Mouse (Mus musculus): ENCODE data around the gene Zbtb43. TPM values are rescaled to one million over a fixed set of nuclear protein-coding genes. Genes with fewer than 3 reads are reported as not detected.

Zbtb43 gene
- total and polyA plus RNA-seq, 3 experiments: 9.2 to 20.3 (median 20.0) TPM

GRCm38 (mm10) chr2:33414019-33414418, 54.3 kb downstream of the Zbtb43 start:
- Histone ChIP-seq H3K79me2 (replicated peaks; ENCODE audit: control insufficient read depth, insufficient read depth, low read length) (no peaks in the 10 kb centered on the region; the same call in 1 of the 2 replicates), H3K9ac (ENCODE audit: low read depth, low read length) (no peak overlapping the region), H3K4me1 (ENCODE audit: control insufficient read depth, insufficient read depth, low read length) (peaks cover 3% of the 10 kb centered on the region), H3K4me3 (no peak overlapping the region), H3K27me3 (ENCODE audit: control insufficient read depth, insufficient read depth, low read length) (no peaks in the 10 kb centered on the region), H3K36me3 (ENCODE audit: control insufficient read depth, insufficient read depth, low read length) (no peaks in the 10 kb centered on the region), H3K27ac (no peak overlapping the region)
- intact Hi-C loops (cut with DNase I): no loop called here
- TF ChIP-seq POLR2A (IDR thresholded peaks at IDR 0.05; ENCODE audit: insufficient read depth, low read depth, low read length) (no peak), EP300 (IDR thresholded peaks at IDR 0.05; ENCODE audit: insufficient read depth, low read depth, low read length) (no peak), CTCF (IDR thresholded peaks at IDR 0.05) (no peak)
- WGBS: 89% methylated on average over 13 of the region's 13 CpGs
- no peak for DNase-seq

- 63% methylated on average over 14 of the region's 14 CpGs for WGBS
- intact Hi-C loops (cut with DNase I): no loop called here
- no peaks in the 10 kb centered on the region; the same call in 1 of the 2 replicates for H3K4me1 ChIP-seq (ENCODE audit: control insufficient read depth, insufficient read depth, low read length)
- no peak overlapping the region for H3K4me3 ChIP-seq
- TF ChIP-seq CTCF (IDR thresholded peaks at IDR 0.05): no peak
- TF ChIP-seq EP300 (IDR thresholded peaks at IDR 0.05; ENCODE audit: insufficient read depth, low read depth, low read length): no peak
- no peak for TF ChIP-seq POLR2A (IDR thresholded peaks at IDR 0.05; ENCODE audit: insufficient read depth, low read depth, low read length)
- no peaks in the 10 kb centered on the region for H3K27me3 ChIP-seq (ENCODE audit: control insufficient read depth, insufficient read depth, low read length)
- no peak for DNase-seq
- no peak overlapping the region for H3K27ac ChIP-seq
- H3K79me2 ChIP-seq (replicated peaks; ENCODE audit: control insufficient read depth, insufficient read depth, low read length): no peaks in the 10 kb centered on the region
- no peaks in the 10 kb centered on the region for H3K36me3 ChIP-seq (ENCODE audit: control insufficient read depth, insufficient read depth, low read length)
- H3K9ac ChIP-seq (ENCODE audit: low read depth, low read length): no peak overlapping the region
Observed at GRCm38 (mm10) chr2:33412111-33412510, 56.2 kb downstream of the Zbtb43 start.

GRCm38 (mm10) chr2:33403511-33404003, 64.8 kb downstream of the Zbtb43 start:
- Histone ChIP-seq H3K36me3 (ENCODE audit: control insufficient read depth, insufficient read depth, low read length) (no peaks in the 10 kb centered on the region), H3K27ac (no peak overlapping the region), H3K4me3 (no peak overlapping the region), H3K79me2 (replicated peaks; ENCODE audit: control insufficient read depth, insufficient read depth, low read length) (no peaks in the 10 kb centered on the region), H3K4me1 (ENCODE audit: control insufficient read depth, insufficient read depth, low read length) (no peaks in the 10 kb centered on the region; the same call in 1 of the 2 replicates), H3K9ac (ENCODE audit: low read depth, low read length) (no peak overlapping the region), H3K27me3 (ENCODE audit: control insufficient read depth, insufficient read depth, low read length) (no peaks in the 10 kb centered on the region)
- intact Hi-C loops (cut with DNase I): no loop called here
- TF ChIP-seq POLR2A (IDR thresholded peaks at IDR 0.05; ENCODE audit: insufficient read depth, low read depth, low read length) (no peak), CTCF (IDR thresholded peaks at IDR 0.05) (no peak), EP300 (IDR thresholded peaks at IDR 0.05; ENCODE audit: insufficient read depth, low read depth, low read length) (no peak)
- DNase-seq: no peak
- WGBS: 68% methylated on average over 4 of the region's 4 CpGs

GRCm38 (mm10) chr2:33402638-33403037, 65.7 kb downstream of the Zbtb43 start:
- intact Hi-C loops (cut with DNase I): loop anchor here (1.0 kb wide), 1 partner anchor 248 kb away; no protein-coding TSS in a partner anchor
- H3K4me3 ChIP-seq: no peak overlapping the region
- H3K36me3 ChIP-seq (ENCODE audit: control insufficient read depth, insufficient read depth, low read length): no peaks in the 10 kb centered on the region
- H3K27me3 ChIP-seq (ENCODE audit: control insufficient read depth, insufficient read depth, low read length): no peaks in the 10 kb centered on the region
- 78% methylated on average over 5 of the region's 5 CpGs for WGBS
- no peak for TF ChIP-seq POLR2A (IDR thresholded peaks at IDR 0.05; ENCODE audit: insufficient read depth, low read depth, low read length)
- TF ChIP-seq CTCF (IDR thresholded peaks at IDR 0.05): no peak
- TF ChIP-seq EP300 (IDR thresholded peaks at IDR 0.05; ENCODE audit: insufficient read depth, low read depth, low read length): no peak
- DNase-seq: no peak
- H3K4me1 ChIP-seq (ENCODE audit: control insufficient read depth, insufficient read depth, low read length): no peaks in the 10 kb centered on the region; the same call in 1 of the 2 replicates
- H3K9ac ChIP-seq (ENCODE audit: low read depth, low read length): no peak overlapping the region
- H3K27ac ChIP-seq: no peak overlapping the region
- H3K79me2 ChIP-seq (replicated peaks; ENCODE audit: control insufficient read depth, insufficient read depth, low read length): no peaks in the 10 kb centered on the region

- DNase-seq: peak; percentile 44 to 71
- no peaks in the 10 kb centered on the region for H3K27me3 ChIP-seq (ENCODE audit: control insufficient read depth, insufficient read depth, low read length)
- H3K4me1 ChIP-seq (ENCODE audit: control insufficient read depth, insufficient read depth, low read length): no peaks in the 10 kb centered on the region; the same call in 1 of the 2 replicates
- H3K79me2 ChIP-seq (replicated peaks; ENCODE audit: control insufficient read depth, insufficient read depth, low read length): no peaks in the 10 kb centered on the region
- 30% methylated on average over 7 of the region's 7 CpGs for WGBS
- no peaks in the 10 kb centered on the region for H3K36me3 ChIP-seq (ENCODE audit: control insufficient read depth, insufficient read depth, low read length)
- TF ChIP-seq POLR2A (IDR thresholded peaks at IDR 0.05; ENCODE audit: insufficient read depth, low read depth, low read length) (no peak), CTCF (IDR thresholded peaks at IDR 0.05) (peak; percentile 80), EP300 (IDR thresholded peaks at IDR 0.05; ENCODE audit: insufficient read depth, low read depth, low read length) (no peak)
- H3K27ac ChIP-seq: no peak overlapping the region
- intact Hi-C loops (cut with DNase I): loop anchor here (1.0 kb wide), 1 partner anchor 248 kb away; no protein-coding TSS in a partner anchor
- H3K9ac ChIP-seq (ENCODE audit: low read depth, low read length): no peak overlapping the region
- no peak overlapping the region for H3K4me3 ChIP-seq
Observed at GRCm38 (mm10) chr2:33402236-33402635, 66.1 kb downstream of the Zbtb43 start.

GRCm38 (mm10) chr2:33401217-33401616, 67.1 kb downstream of the Zbtb43 start:
- WGBS: 44% methylated on average over 3 of the region's 3 CpGs
- DNase-seq: no peak
- H3K27ac ChIP-seq: no peak overlapping the region
- H3K9ac ChIP-seq (ENCODE audit: low read depth, low read length): no peak overlapping the region
- TF ChIP-seq EP300 (IDR thresholded peaks at IDR 0.05; ENCODE audit: insufficient read depth, low read depth, low read length): no peak
- no peak for TF ChIP-seq POLR2A (IDR thresholded peaks at IDR 0.05; ENCODE audit: insufficient read depth, low read depth, low read length)
- TF ChIP-seq CTCF (IDR thresholded peaks at IDR 0.05): peak; percentile 55
- H3K4me3 ChIP-seq: no peak overlapping the region
- no peaks in the 10 kb centered on the region for H3K79me2 ChIP-seq (replicated peaks; ENCODE audit: control insufficient read depth, insufficient read depth, low read length)
- no peaks in the 10 kb centered on the region for H3K27me3 ChIP-seq (ENCODE audit: control insufficient read depth, insufficient read depth, low read length)
- no peaks in the 10 kb centered on the region for H3K36me3 ChIP-seq (ENCODE audit: control insufficient read depth, insufficient read depth, low read length)
- no peaks in the 10 kb centered on the region; the same call in 1 of the 2 replicates for H3K4me1 ChIP-seq (ENCODE audit: control insufficient read depth, insufficient read depth, low read length)
- intact Hi-C loops (cut with DNase I): no loop called here

Measured in heart, adult 2 months (tissue).